Mouse (Mus musculus) cerebellum, postnatal 14 days (tissue): Measurements from ENCODE around the gene Elk3.

Source experiments
- DNase-seq, 2 experiments: peaks; one replicate each; pipeline ENCODE4 v3.0.0; 2021; ENCODE audit warnings: mixed read lengths in 2 of 2

Gene Elk3

DNA sequence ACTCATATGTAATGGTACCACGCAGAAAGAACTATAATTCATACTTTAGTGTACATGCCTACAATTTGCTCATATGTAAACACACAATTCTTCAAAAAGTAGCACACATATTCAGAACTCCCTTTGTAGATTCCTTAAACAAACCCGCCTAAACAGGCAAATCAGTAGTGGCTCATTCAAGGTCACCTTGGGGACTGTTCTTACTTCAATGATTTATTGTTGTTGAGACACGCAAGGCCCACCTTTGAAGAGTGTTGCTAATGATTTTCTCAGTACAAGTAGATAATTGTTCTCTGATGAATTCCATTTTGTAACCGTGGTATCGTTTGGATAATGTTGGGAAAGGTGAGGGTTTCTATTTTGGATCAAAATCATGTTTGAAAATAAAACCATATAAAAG lies 17.4 kb upstream of the Elk3 start:
- no peak for DNase-seq

DNA sequence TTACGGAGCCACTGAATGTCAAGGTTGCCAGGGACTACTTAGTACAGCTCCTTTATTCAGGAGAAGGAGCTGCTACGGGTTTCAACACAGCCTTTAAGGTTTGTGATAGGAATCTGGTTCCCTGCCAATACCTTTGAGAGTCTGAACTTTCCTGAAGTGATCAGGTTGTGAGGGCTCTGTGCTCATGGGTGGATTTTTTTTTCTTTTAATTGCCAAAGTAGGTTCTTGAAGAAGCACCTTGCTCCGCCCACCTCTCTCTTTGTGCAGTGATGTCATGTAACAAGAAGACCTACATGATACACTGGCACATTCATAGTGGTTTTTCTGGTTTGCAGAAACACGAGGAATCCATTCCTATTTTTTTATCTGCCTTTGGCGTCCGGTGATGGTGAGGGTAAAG lies 16.3 kb upstream of the Elk3 start:
- DNase-seq: no peak

DNA sequence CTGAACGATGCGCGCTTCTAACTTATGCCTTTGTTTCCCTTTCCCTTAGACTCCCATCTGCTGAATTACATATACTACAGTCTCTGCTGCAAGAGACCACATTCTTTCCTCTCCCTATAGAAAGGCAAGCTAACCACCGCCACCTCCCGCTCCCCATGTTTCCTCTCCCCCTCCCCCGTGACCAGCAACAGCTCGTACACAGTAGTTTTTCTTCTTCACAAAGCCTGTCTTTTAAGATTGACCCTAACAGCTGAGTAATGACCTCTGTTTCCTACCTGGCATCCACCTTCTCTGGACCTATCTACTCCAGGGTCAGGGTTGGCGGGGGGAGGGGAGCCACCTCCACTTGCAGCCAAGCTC lies 15.8 kb upstream of the Elk3 start:
- no peak for DNase-seq

DNA sequence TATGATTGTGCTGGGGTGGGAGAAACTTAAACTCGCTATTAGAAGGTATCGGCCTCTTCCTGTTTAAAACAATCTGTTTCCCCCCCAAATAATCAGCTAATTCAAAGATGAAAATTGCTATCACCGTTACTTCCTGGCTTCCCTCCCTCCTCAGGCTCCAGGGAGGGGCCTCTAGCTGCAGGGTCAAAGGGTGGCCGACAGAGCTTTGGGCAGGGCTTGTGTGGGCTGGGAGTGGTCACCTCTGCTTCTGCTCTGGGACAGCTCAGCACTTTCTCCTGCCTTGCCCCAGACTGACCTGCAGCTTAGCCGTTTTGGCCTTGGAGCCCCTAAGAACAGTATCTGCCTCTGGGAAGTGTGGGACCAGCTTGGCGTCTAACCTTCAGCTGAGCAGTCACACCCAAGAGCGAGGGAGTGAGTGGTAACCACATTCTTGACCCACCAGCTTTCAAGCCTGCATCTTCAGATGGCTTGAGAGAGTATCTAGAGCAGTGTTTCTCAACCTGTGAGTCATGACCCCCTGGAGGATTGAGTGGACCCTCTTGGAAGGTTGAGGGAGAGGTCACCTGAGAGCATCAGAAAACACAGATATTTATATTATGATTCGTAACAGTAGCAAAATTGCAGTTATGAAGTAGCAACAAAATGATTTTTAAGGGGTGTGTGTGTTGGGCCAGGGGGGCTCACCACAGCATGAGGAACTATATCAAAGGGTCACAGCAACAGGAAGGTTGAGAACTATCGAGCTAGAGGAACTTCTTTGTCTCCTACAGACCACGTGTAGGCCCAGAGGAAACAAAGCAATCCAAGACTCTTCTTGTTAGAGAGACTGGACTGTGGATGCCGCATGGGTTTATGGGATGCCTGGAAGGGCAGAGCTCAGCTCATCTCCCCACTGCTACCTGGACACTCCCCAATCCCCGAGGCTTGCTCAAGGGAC lies 15.1 kb upstream of the Elk3 start:
- DNase-seq: no peak

DNA sequence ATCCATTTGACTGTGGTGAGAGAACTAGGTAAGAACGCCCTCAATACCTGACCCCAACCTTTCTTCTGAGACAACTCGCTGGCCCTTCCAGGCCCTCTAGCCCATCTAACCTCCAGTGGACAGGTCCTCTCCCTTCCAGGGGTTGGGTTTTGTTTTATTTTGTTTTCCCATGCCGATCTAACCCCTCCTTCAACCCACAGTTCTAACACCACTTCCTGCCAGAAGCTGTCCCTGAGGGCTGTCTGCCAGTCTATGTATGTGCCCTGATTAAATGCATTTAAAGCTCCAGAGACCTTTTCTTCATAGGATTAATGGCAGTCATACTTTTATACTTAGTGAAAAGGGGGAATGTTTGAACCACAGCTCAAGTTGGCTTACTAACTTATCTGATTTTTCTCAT lies 14.4 kb upstream of the Elk3 start:
- no peak for DNase-seq

DNA sequence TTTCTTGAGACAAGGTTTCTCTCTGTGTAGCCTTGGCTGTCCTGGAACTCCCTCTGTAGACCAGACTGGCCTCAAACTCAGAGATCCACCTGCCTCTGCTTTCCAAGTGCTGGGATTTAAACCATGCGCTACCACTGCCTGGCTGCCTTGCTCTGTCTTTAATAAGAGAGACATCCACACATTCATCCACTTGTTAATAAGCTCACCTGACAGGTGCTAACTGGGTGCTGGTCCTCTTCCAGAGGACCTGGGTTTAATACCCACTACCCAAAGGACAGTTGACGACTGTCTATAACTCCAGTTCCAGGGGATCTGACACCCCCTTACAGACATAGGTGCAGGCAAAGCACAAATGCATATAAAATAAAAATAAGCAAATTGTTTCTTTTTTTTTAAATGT lies 13.5 kb upstream of the Elk3 start:
- DNase-seq: peak; percentile 39

DNA sequence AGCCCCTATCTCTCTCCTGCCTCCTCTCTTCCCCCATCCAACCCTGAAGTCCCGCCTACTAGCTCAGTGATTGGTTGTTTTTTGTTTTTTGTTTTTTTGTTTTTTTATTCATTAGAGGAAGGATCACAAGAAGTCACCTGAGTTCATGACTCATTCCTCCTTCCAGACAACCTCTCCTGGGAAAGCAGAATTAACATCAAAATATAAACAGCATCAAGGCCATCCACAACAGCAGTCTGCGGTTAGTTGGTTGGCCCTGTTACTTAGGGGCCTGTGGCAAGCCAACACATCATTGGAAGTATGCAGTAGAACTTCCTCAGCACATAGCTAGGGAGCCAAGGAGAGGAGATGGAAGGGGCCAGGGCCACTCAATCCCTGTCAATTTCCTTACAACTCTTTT lies 12.7 kb upstream of the Elk3 start:
- DNase-seq: no peak

DNA sequence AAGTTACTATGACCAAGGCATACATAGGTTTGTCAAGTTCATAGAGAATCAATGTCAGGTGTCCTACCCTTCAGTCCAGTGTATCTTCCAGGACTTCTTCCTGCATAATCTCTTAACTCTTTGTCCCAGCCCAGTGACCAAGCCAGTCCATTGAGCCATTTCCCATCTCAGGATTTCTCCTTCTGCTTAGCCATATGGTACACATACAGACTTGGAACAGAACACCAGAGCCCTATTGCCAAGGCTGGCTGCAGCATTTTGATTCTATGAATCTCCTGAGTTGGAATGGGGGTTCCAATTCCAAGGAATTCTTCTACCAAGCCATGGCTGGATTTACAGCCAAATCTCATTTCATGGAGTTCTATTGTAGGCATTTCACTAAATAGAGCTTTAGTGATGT lies 10.8 kb upstream of the Elk3 start:
- peak; percentile 46 to 71 for DNase-seq

DNA sequence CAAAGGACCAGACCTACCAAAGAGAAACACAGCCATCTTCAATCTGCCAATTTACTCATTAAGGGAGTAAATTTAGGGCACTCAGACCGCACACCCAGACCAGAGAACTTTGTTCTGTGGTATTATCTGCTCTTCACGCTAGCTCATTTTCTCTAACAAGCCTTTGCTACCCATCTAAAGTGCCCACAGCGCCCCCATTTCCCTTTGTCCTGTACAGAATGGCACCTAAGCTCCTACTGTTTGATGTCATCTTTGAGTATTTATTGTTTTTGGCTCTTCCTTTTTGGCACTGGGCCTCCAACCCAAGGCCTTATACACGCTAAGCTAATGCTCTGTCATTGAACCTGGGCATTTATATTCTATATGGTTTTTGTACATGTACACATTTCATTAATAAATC lies 9.2 kb upstream of the Elk3 start:
- no peak for DNase-seq

DNA sequence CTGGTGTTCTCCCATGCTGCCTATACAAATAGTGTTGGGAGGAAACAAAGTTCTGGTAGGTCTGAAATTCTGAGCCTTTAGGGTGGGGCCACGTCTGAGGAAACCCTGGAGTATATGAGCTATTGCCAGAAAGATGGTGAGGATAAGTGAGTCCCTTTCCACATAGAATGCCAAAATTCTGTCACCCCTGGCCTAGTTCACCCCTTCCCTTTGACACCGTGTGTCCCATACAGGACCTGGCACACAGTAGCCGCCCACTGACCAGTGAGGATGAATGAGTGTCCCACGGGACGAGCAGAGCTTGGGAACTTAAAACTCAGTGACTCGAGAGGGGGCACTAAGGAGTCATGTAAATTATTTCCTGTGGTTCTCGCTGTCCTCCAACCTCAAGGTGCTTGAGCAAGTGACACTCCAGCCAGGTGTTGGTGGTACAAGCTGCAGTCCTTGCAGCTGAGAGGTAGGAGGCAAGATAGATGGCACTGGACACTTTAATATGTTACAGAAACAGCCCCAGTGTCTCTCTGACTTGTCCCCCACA lies 8.7 kb upstream of the Elk3 start:
- no peak for DNase-seq

DNA sequence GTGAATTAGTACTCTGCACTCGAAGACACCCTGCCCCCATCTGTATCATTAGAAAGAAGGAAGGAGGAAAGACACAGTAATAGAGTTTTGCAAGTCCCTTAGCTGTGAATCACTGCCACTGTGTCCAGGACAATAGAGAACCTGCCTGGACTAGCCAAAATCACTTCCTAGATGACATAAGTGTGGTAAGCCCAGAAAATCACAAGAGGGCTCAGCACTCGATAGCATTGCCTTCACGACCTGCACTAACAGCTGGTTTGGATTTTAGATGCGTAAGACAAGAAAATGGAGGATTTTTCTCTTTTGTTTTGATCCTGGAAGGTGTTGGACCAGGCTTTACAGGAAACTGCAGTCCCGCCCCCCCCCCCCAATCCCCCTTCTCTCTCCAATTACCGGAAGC lies 6.0 kb upstream of the Elk3 start:
- DNase-seq: no peak

DNA sequence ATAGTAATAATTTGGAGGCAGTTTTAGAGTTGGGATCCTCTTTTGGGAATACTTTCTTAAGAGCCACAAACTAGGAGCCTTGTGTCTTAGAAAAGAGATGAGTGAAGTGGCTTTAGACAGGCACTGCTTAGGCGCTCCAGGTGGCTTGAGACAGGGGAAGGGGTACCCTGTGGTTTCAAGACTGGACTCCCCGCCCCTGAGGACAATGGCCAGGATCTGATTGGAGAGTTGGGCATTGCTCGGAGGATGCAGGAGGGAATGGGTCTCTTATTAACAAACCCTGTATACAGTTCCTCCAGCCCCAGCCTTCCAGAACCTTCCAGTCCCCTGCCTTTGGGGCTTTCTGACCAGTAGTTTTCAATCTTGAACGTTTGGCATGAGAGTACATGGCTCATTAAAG lies 641 bp upstream of the Elk3 start:
- DNase-seq: no peak

DNA sequence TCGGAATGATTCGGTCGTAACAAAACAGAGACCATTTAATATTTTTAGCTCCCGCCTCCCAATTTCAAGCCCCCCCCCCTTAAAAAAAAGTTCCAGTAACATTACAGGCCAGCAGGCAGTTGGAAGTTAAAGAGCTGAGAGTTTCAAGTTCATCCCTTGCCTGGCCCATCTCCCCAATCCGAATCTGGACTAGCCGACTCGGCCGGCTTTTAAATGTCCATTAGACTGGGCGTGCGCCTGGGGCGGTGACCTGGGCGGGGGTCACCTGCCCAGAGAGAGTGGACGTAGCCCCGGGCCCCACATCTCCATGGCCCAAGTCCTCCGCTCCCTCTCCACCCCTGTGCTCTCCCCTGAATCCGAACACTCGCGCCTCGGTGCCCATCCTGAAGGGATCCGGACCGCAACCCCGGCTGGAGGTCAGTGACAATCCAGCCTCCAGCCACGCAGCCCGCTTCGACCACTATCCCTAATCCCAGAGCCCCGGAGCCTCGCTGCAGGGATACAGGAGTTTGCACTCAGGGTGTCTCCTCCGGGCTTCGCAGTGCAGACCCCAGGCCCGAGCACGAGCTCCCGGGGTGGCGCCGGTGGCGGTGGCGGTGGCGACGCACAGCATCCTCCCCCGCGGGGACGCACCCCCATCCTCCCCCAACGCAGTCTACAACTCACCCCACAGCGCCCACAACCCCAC lies 857 bp downstream of the Elk3 start:
- peak; percentile 36 to 37 for DNase-seq

DNA sequence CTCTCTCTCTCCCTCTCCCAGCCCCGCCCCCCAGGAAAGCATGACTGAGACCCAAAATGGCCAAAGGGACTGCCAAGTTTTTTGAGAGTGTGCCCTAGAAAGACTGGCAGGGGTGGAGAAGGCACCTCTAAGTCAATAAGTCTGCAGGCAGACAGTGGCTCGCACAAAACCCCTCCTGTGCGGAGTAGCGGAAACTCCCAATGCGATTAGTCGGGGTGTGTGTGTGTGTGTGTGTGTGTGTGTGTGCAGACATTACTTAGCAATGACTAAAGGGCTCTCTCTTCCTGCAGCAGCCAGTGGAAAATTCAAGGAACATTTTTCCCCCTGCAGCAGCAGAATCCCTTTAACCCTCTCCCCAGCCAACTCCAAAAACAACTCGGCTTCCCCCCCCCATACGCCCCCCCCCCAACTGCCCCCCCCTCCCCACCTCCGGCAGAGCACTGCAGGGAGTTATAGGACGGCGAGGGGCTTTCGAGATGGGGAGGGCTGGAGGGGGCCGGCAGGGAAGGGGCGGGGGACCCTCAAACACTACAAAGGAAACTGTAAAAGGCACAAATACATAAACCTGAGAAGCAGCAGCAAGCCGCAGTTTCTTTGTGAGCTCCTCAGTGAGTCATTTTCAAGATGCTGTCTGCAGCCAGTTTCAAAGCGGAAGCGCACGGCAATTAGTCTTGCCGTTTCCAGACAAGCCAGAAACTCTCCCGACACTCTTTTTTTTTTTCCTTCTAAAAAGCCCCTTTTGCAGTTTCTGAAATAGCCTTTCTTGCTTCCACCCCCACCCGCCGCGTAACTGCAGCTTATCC lies 1.6 kb downstream of the Elk3 start:
- DNase-seq: peak; percentile 26 to 46

DNA sequence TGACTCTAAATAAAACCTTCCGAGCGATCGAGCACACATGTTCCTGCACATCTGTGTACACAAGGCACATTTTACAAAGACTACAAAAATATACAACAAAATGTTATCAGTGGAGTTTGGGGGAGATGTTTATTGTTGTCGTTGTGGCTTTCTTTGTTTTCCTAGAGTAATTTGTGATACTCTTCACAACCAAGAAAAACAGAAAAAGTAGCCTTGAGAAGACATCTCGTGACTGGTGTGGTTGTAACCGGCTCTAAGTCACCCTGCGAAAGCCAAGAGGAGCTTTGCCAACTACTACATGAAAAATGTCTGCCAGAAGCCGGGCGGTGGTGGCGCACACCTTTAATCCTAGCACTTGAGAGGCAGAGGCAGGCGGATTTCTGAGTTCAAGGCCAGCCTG lies 4.6 kb downstream of the Elk3 start:
- no peak for DNase-seq

DNA sequence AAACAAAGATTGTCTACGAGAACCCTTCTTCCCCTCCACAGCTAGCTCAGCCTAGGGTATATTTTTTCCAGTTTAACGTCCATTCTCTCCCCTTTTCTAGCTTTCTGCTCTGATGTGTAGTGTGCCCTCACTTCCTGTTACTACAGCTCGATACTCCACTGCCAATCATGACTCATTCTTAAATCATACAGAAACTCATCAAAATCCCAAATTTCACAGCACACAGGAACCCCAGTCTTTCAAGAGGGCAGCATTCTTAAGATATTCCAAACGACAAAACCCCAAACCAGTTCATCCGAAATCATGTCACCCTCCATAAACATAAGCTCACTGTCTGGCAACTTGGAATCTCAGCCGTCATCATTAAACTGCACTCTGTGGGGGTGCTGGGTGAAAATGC lies 5.0 kb downstream of the Elk3 start:
- no peak for DNase-seq

DNA sequence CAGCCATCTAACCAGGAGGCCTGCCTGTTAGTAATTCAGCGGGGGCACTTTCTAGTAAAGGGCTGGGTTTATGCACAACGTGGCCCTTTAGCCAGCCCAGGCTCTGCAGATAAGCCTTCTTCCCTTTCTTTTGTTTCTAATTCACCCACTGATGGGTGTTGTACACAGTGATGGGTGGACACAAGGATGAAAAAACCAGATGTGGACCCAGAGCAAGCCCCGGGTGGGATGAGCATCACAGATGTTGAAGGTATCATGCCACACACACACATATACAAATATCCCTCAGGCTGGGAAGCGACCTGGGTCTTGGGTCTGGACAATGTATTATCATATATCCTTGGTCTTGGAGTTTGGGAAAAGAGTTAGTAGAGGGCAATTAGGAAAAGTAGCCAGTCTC lies 7.7 kb downstream of the Elk3 start:
- DNase-seq: no peak

DNA sequence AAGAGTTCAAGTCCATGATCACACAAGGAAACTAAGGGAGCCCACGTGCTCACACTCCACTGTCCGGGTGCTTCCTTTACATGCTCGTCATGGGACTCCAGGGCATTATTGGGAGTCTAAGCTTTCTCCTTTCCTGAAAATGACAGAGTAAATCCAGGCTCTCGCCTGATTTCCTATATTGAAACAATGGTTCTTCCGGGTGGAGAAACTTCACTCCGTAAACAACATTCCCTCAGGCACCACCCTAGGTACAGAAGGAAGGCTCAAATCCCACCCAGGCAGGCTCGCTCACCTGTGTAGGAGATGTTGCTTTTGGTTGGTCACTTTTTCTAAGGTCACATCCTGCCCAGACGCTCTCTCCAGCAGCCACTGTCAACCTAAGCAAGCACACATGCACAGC lies 9.1 kb downstream of the Elk3 start:
- DNase-seq: no peak

DNA sequence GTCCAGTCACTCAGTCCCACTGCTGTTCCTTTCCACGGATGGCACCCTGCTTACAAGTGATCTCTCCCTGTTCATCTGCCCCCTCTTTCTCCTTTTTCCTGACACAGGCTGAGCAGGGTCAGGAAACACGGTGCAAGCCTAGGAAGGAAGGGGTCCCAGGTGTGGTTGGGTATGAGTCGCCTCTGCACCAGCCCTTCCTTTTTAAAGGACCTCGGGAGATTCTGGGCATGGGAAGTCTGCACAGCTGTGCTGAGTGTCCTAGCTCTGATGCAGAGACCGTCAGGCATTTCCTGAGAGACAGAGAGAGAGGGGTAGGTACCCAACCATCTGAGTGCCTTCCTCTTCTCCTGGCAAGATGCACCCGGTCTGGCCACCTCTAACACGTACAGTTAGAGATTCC lies 12.7 kb downstream of the Elk3 start:
- no peak for DNase-seq

DNA sequence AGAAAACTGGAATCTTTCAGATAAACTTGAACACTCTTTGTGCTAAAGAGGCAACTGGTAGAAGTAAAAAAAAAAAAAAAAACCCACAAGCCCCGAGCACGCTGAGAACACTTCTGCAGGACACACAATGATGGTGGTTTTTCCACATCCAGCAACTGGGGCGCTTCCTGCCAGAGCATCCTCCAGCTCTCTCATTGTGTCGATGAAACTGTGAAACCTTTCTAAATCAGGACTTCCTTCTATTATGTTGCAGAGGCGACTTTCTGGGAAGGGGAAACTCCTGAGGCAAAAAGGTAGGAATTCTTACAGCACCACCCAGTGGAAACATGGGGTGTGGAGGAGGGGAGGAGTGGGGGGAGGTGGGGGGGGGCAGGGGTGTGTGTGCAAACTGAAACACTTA lies 13.2 kb downstream of the Elk3 start:
- no peak for DNase-seq

DNA sequence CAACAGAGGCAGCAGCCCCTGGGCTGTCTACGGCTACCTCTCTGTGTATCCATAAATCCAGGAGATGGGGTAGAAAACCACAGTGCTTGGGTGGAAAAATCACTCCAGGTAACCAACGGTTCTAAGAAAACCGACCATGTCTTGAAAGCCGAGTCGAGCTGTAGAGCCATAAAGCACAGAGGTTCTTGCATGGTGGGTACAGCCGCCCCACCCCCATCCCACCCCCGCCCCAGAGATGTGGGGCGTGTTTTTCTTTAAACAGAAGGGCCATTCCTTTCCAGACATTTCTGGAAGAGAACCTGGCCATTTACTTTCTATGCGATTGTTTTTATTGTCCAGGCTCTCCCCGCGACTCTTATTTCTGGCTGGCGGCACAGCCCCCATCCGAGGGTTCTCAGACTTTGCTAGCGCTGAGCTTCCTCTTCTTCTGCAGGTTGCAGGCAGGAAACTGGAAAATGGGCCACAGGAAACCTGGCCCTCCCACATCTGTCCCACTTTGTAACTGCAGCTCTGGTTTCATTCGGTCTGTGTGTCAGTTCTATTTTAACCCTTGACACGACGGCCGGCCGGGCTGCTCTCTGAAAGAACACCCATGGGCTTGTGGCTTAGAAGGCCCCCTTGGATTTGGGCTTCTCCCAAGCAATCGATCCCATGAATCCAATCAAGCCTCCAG lies 16.3 kb downstream of the Elk3 start:
- no peak for DNase-seq

DNA sequence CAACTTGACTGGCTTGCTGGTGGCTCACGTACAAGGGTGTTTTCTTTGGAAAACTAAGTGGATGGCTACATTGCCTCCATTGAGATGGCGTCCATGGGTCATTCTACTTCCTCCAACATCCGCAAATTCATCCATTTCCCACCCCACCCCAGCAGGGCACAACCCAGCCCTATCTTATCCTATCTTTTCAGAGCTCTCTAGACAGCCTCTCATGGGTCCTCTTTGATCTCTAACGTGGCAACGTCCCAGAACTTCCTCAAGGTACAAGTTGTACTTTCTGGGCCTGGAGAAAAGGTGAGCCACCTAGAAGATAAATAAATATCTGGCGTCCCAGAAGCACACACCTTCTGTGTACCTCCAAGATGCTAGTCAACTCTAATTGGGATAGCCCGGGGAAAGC lies 17.3 kb downstream of the Elk3 start:
- DNase-seq: no peak

DNA sequence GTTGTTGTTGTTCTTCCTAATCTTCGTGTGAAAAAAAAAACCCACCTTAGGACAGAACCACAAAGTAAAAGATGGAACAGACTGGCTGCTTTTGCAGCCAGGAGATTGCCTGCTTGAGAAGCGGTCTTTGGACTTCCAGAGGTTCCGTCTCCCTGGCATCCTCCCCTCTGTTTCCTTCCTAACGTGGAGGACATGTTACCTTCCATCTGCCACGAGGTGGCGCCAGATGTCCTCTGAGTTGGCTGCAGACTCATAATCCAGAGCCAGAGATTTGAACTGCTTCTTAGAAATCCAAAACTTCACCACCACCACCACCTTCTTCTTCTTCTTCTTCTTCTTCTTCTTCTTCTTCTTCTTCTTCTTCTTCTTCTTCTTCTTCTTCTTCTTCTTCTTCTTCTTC lies 19.1 kb downstream of the Elk3 start:
- peak; percentile 92 to 94 for DNase-seq
